ENCODE assay signal across 9 mouse cellular contexts in genomic region chr17:36161129-36162051, GRCm38 (mm10). TPM values are rescaled to one million over a fixed set of nuclear protein-coding genes. Genes with fewer than 3 reads are reported as not detected.
DNase-seq lines count a peak whose midpoint lies in the region; ATAC-seq and TF ChIP-seq lines count a peak whose summit lies in the region.
"Had no signal": no experiment of that assay in that cellular context is flagged by ENCODE, and none has a peak within 500 bp of the region (broad histone marks: within the 10 kb centered on the region; RNA-seq: fewer than 3 reads in every experiment).

No protein-coding gene starts in this region.

- H3K36me3 ChIP-seq in heart, embryonic 16.5 days (ENCODE audit: control insufficient read depth, insufficient read depth): no peaks in the 10 kb centered on the region
- no peaks in the 10 kb centered on the region for H3K36me3 ChIP-seq in intestine, embryonic 15.5 days
- H3K36me3 ChIP-seq in midbrain, postnatal 0 days (ENCODE audit: insufficient read depth, low read length): no peaks in the 10 kb centered on the region

- no peak for DNase-seq in heart, postnatal 14 days
- DNase-seq in midbrain, postnatal 0 days (ENCODE audit: low spot score): no peak
- no peak for DNase-seq in left cerebral cortex, adult 2 months (ENCODE audit: extremely low spot score in 1 of 2, low spot score in 2 of 2)
- no peak for DNase-seq in c-Kit-positive CD71-positive TER-119-positive erythroid progenitor cells, embryonic 14.5 days (ENCODE audit: low spot score)
- DNase-seq in cerebellum, adult 11 months: no peak

- TF ChIP-seq CTCF in midbrain, postnatal 0 days (IDR thresholded peaks at IDR 0.05): no peak
- TF ChIP-seq CTCF in left cerebral cortex, adult 2 months (IDR thresholded peaks at IDR 0.05): no peak

- H3K4me1 ChIP-seq in heart, embryonic 16.5 days (ENCODE audit: control insufficient read depth, insufficient read depth, low read length): peaks cover 4% of the 10 kb centered on the region; the same call in 1 of the 2 replicates
- H3K4me1 ChIP-seq in brown adipose tissue, adult 24 weeks (ENCODE audit: control insufficient read depth, insufficient read depth, insufficient read length, low read length): no peaks in the 10 kb centered on the region; the same call in 1 of the 2 replicates
- peaks cover 4% of the 10 kb centered on the region; the same call in 1 of the 2 replicates for H3K4me1 ChIP-seq in intestine, embryonic 15.5 days (replicated peaks)
- no peaks in the 10 kb centered on the region for H3K4me1 ChIP-seq in midbrain, postnatal 0 days (ENCODE audit: insufficient read depth, low read length)

- intact Hi-C loops in heart, postnatal 14 days (cut with DNase I): no loop called here
- intact Hi-C loops in left cerebral cortex, adult 2 months (cut with DNase I): no loop called here

- peaks cover 49% of the 10 kb centered on the region for H3K27me3 ChIP-seq in heart, embryonic 16.5 days (ENCODE audit: control insufficient read depth, insufficient read depth, low read length)
- peaks cover 62% of the 10 kb centered on the region for H3K27me3 ChIP-seq in intestine, embryonic 15.5 days (replicated peaks)
- peaks cover 52% of the 10 kb centered on the region for H3K27me3 ChIP-seq in midbrain, postnatal 0 days (ENCODE audit: insufficient read depth, low read length)

- H3K4me2 ChIP-seq in heart, embryonic 16.5 days (ENCODE audit: low read depth, low read length): peak overlapping the region; percentile 58
- H3K4me2 ChIP-seq in intestine, embryonic 15.5 days (replicated peaks): peak overlapping the region; percentile 45
- peak overlapping the region; percentile 20; the same call in 1 of the 2 replicates for H3K4me2 ChIP-seq in midbrain, postnatal 0 days (ENCODE audit: low read depth, low read length, poor library complexity, severe bottlenecking)

- no peaks in the 10 kb centered on the region for H3K9me3 ChIP-seq in heart, embryonic 16.5 days (replicated peaks; ENCODE audit: control insufficient read depth, low read length)
- H3K9me3 ChIP-seq in intestine, embryonic 15.5 days: no peaks in the 10 kb centered on the region
- H3K9me3 ChIP-seq in midbrain, postnatal 0 days (ENCODE audit: low read length): no peaks in the 10 kb centered on the region

- 0 out of 2 replicates have a peak, but pooled peaks have one; percentile 14 for ATAC-seq in heart, embryonic 16.5 days (replicated peaks; ENCODE audit: extremely low read depth, insufficient read depth, low FRiP score)
- peak; percentile 59; the same call in 1 of the 2 replicates for ATAC-seq in intestine, embryonic 15.5 days
- ATAC-seq in midbrain, postnatal 0 days (ENCODE audit: low FRiP score): no peak

- WGBS in heart, embryonic 16.5 days: 3% methylated on average over 48 of the region's 56 CpGs
- 2% methylated on average over 56 of the region's 56 CpGs for WGBS in intestine, embryonic 15.5 days
- WGBS in midbrain, postnatal 0 days: 3% methylated on average over 45 of the region's 56 CpGs

- peak overlapping the region; percentile 36 for H3K4me3 ChIP-seq in heart, embryonic 16.5 days (ENCODE audit: low read length)
- peak overlapping the region; percentile 48 for H3K4me3 ChIP-seq in brown adipose tissue, adult 24 weeks (ENCODE audit: insufficient read depth, low read depth, low read length)
- peak overlapping the region; percentile 22 for H3K4me3 ChIP-seq in intestine, embryonic 15.5 days (replicated peaks)
- H3K4me3 ChIP-seq in midbrain, postnatal 0 days (ENCODE audit: low read depth, low read length): peak overlapping the region; percentile 16
- H3K4me3 ChIP-seq in left cerebral cortex, adult 2 months: no peak overlapping the region

- H3K9ac ChIP-seq in heart, embryonic 16.5 days (ENCODE audit: low read length): no peak overlapping the region
- no peak overlapping the region for H3K9ac ChIP-seq in intestine, embryonic 15.5 days
- no peak overlapping the region for H3K9ac ChIP-seq in midbrain, postnatal 0 days (replicated peaks; ENCODE audit: low read length, poor library complexity, severe bottlenecking)

- H3K27ac ChIP-seq in heart, embryonic 16.5 days (ENCODE audit: low read length): no peak overlapping the region
- H3K27ac ChIP-seq in brown adipose tissue, adult 24 weeks (replicated peaks; ENCODE audit: low read depth, low read length): no peak overlapping the region
- H3K27ac ChIP-seq in intestine, embryonic 15.5 days: no peak overlapping the region
- H3K27ac ChIP-seq in midbrain, postnatal 0 days (ENCODE audit: low read depth, low read length): no peak overlapping the region
- H3K27ac ChIP-seq in left cerebral cortex, adult 2 months: no peak overlapping the region

RNA-seq across cellular contexts. Expression of gene Gm8909, which starts 6.9 kb away (rescaled TPM):
- 1.8 and 1.9 TPM in 2 replicates for polyA plus RNA-seq in heart, embryonic 16.5 days (2015; fragmentation: Nextera tagmentation; extraction: Ambion mirVana)
- total RNA-seq in heart, postnatal 14 days (2021): not detected
- polyA plus RNA-seq in brown adipose tissue, adult 24 weeks (2012; ENCODE audit: insufficient read depth, insufficient read length, missing spikeins): not detected in 2 replicates
- polyA plus RNA-seq in intestine, embryonic 15.5 days (2015; fragmentation: Nextera tagmentation; extraction: Ambion mirVana): 1.2 and 2.2 TPM in 2 replicates
- total RNA-seq in midbrain, postnatal 0 days (2014; rRNA removed): not detected in 2 replicates
- polyA plus RNA-seq in midbrain, postnatal 0 days (2015; fragmentation: Nextera tagmentation; extraction: Ambion mirVana): not detected in 2 replicates
- total RNA-seq in left cerebral cortex, adult 2 months (2021): not detected
- polyA plus RNA-seq: neural tube, embryonic 14.5 days had no signal

RNA-seq across cellular contexts. Expression of gene H2-T3, which starts 28.7 kb away (rescaled TPM):
- polyA plus RNA-seq in heart, embryonic 16.5 days (2015; fragmentation: Nextera tagmentation; extraction: Ambion mirVana): 0.21 and 0.97 TPM in 2 replicates
- 1 to 10 TPM in 1 of 2 experiments, under 1 TPM in 1; 0.31 to 3.1 TPM for total RNA-seq in heart, postnatal 14 days (2021)
- not detected in 2 replicates for polyA plus RNA-seq in brown adipose tissue, adult 24 weeks (2012; ENCODE audit: insufficient read depth, insufficient read length, missing spikeins)
- polyA plus RNA-seq in intestine, embryonic 15.5 days (2015; fragmentation: Nextera tagmentation; extraction: Ambion mirVana): 24.3 and 30.1 TPM in 2 replicates
- total RNA-seq in midbrain, postnatal 0 days (2014; rRNA removed): not detected in 2 replicates
- polyA plus RNA-seq in midbrain, postnatal 0 days (2015; fragmentation: Nextera tagmentation; extraction: Ambion mirVana): not detected in 2 replicates
- total RNA-seq in left cerebral cortex, adult 2 months (2021): not detected
- polyA plus RNA-seq: neural tube, embryonic 14.5 days had no signal

RNA-seq across cellular contexts. Expression of gene Gm7030, which starts 32.2 kb away (rescaled TPM):
- 0.22 and 0.39 TPM in 2 replicates for polyA plus RNA-seq in heart, embryonic 16.5 days (2015; fragmentation: Nextera tagmentation; extraction: Ambion mirVana)
- not detected for total RNA-seq in heart, postnatal 14 days (2021)
- not detected in 2 replicates for polyA plus RNA-seq in brown adipose tissue, adult 24 weeks (2012; ENCODE audit: insufficient read depth, insufficient read length, missing spikeins)
- polyA plus RNA-seq in intestine, embryonic 15.5 days (2015; fragmentation: Nextera tagmentation; extraction: Ambion mirVana): 1.4 and 1.5 TPM in 2 replicates
- not detected in 2 replicates for total RNA-seq in midbrain, postnatal 0 days (2014; rRNA removed)
- not detected in 2 replicates for polyA plus RNA-seq in midbrain, postnatal 0 days (2015; fragmentation: Nextera tagmentation; extraction: Ambion mirVana)
- not detected for total RNA-seq in left cerebral cortex, adult 2 months (2021)
- polyA plus RNA-seq: neural tube, embryonic 14.5 days had no signal

RNA-seq across cellular contexts. Expression of gene Gm19684, which starts 39.9 kb away (rescaled TPM):
- polyA plus RNA-seq in heart, embryonic 16.5 days (2015; fragmentation: Nextera tagmentation; extraction: Ambion mirVana): 0.21 TPM in 1 of 2 replicates, not detected in the other
- total RNA-seq in heart, postnatal 14 days (2021): not detected
- polyA plus RNA-seq in brown adipose tissue, adult 24 weeks (2012; ENCODE audit: insufficient read depth, insufficient read length, missing spikeins): not detected in 2 replicates
- 0.11 TPM in 2 replicates for polyA plus RNA-seq in intestine, embryonic 15.5 days (2015; fragmentation: Nextera tagmentation; extraction: Ambion mirVana)
- not detected in 2 replicates for total RNA-seq in midbrain, postnatal 0 days (2014; rRNA removed)
- polyA plus RNA-seq in midbrain, postnatal 0 days (2015; fragmentation: Nextera tagmentation; extraction: Ambion mirVana): not detected in 2 replicates
- not detected for total RNA-seq in left cerebral cortex, adult 2 months (2021)
- polyA plus RNA-seq: neural tube, embryonic 14.5 days had no signal

Comparison
In these comparisons a context has a peak if more than half of its experiments do, and no peak if none do; other contexts are left out.
1. RNA of gene H2-T3, which starts 28.7 kb away (polyA plus RNA-seq): 24.3 to 30.1 TPM in intestine, embryonic 15.5 days; 0.21 to 0.97 TPM in heart, embryonic 16.5 days, not detected in brown adipose tissue, adult 24 weeks and not detected in midbrain, postnatal 0 days; every median in the first group is over 10 times any median in the second.
2. Peak in every context shown above with its lines, with median percentiles within 50 percentile points of each other: H3K4me2 ChIP-seq.